Mouse (Mus musculus) embryonic facial prominence, embryonic 13.5 days (tissue): ENCODE measurements around the gene Rin3. TPM values are rescaled to one million over a fixed set of nuclear protein-coding genes. Genes with fewer than 3 reads are reported as not detected.

Experiments
- ATAC-seq: fragments of 200-750 bp; cut with Nextera tagmentation; 2 replicates; pipeline ENCODE4 v1.8.0; 2017; ENCODE audit warnings: low read depth; ENCODE audit not compliant: insufficient number of reproducible peaks, insufficient read depth, low FRiP score, low TSS enrichment
- H3K27ac ChIP-seq: fragments of 300-500 bp; sonication (generic); 2 replicates; pipeline ENCODE4 v1.5.1; 2015; ENCODE audit warnings: moderate library complexity, mild to moderate bottlenecking, inconsistent platforms
- H3K27me3 ChIP-seq: fragments of 300-500 bp; sonication (generic); 2 replicates; pipeline ENCODE4 v1.6.1; 2015; ENCODE audit warnings: mild to moderate bottlenecking, inconsistent platforms
- H3K36me3 ChIP-seq: fragments of 300-500 bp; sonication (generic); 2 replicates; pipeline ENCODE4 v1.6.1; 2015; ENCODE audit warnings: mild to moderate bottlenecking, inconsistent platforms
- H3K4me1 ChIP-seq: fragments of 300-500 bp; sonication (generic); 2 replicates; pipeline ENCODE4 v1.6.1; 2015; ENCODE audit warnings: inconsistent platforms
- H3K4me2 ChIP-seq: fragments of 300-500 bp; sonication (generic); 2 replicates; pipeline ENCODE4 v1.6.1; 2015; ENCODE audit warnings: moderate library complexity, mild to moderate bottlenecking, inconsistent platforms
- H3K4me3 ChIP-seq: fragments of 300-500 bp; sonication (generic); 2 replicates; pipeline ENCODE4 v1.5.1; 2015; ENCODE audit warnings: mild to moderate bottlenecking, inconsistent platforms
- H3K9ac ChIP-seq: fragments of 300-500 bp; sonication (generic); 2 replicates; pipeline ENCODE4 v1.6.1; 2015; ENCODE audit warnings: mild to moderate bottlenecking, inconsistent platforms
- H3K9me3 ChIP-seq: fragments of 300-500 bp; sonication (generic); 2 replicates; pipeline ENCODE4 v1.6.1; 2016; ENCODE audit warnings: inconsistent platforms
- WGBS: fragments of 180-500 bp; shearing (Covaris S2); methylation state at CpG from one replicate; pipeline ENCODE4 v1.1.7; 2015; ENCODE audit warnings: mixed read lengths; 5-methylcytosine and 5-hydroxymethylcytosine counted together
- polyA plus RNA-seq: library from polyadenylated mRNA; unstranded; fragments of >200 nt; fragmentation: Nextera tagmentation; extraction: Ambion mirVana; gene quantifications from 2 replicates; pipeline ENCODE4 v1.2.1, GENCODE M21; 2015

The Rin3 gene
- polyA plus RNA-seq, 1 experiment from 2014 or later = 6.1 TPM

DNA sequence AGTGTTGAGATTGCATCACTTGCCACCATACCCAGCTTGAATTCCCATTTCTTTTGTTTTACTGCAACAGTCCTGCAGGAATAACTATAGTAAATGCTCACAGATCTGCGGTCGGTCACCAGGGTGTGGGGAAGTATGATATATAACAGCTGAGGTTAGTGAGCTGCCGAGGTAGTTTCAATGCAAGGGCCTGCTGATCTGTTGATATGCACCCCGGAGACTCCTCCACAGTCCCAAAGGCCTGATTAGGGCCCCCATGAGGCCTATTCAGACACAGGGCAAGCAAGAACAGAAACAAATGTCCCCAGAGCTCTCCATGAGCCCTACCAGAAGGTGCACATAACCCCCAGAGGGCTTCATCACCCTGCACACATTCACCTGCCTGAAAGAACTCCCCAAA lies 147.4 kb downstream of the Rin3 start:
- no peak overlapping the region for H3K4me3 ChIP-seq
- H3K9me3 ChIP-seq = no peaks in the 10 kb centered on the region
- no peaks in the 10 kb centered on the region for H3K27me3 ChIP-seq
- 88% methylated on average over 4 of the region's 4 CpGs for WGBS
- peaks cover 6% of the 10 kb centered on the region for H3K4me1 ChIP-seq
- no peak for ATAC-seq
- H3K4me2 ChIP-seq = no peak overlapping the region
- peaks cover 5% of the 10 kb centered on the region for H3K36me3 ChIP-seq
- H3K27ac ChIP-seq = no peak overlapping the region
- no peak overlapping the region for H3K9ac ChIP-seq

DNA sequence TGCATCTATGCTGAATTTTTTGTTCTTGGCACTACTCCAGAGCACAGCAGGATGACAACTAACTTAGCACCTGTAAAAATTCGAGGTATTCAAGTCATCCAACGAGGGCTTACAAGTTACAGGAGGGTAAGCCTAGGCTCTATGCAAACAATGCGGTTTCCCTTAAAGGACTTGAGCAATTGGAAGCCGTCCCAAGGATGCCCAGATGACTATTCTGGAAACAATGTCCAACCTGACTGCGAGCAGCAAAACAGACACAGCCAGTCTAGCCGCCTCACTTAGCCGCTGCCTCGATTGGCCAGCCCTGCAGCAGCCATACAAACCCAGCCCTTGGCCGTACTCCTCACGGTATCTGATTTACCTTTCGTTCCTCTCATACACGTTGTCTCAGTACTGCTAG lies 149.4 kb downstream of the Rin3 start:
- no peaks in the 10 kb centered on the region for H3K36me3 ChIP-seq
- WGBS = 77% methylated on average over 12 of the region's 12 CpGs

DNA sequence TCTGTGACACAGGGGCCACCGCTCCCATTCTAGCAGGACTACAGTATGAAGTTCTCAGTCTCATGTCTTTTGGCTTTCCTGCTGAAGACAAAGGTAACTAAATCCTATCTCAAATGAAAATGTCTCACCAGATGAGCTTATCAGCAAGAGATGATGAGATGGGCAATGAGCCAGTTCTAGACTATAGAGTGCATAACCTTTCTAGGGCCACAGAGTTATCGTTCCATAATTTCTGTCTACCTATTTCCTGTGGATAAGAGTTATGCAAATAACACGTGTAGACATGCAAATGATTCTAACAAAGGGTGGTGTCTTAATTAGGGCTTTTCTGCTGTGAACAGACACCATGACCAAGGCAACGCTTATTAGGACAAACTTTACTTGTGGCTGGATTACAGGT lies 151.3 kb downstream of the Rin3 start:
- H3K4me2 ChIP-seq = no peak overlapping the region
- peaks cover 18% of the 10 kb centered on the region for H3K4me1 ChIP-seq
- no peak overlapping the region for H3K27ac ChIP-seq
- no peak overlapping the region for H3K9ac ChIP-seq
- no peaks in the 10 kb centered on the region for H3K36me3 ChIP-seq
- H3K4me3 ChIP-seq = no peak overlapping the region
- no peak for ATAC-seq
- 87% methylated on average over 4 of the region's 4 CpGs for WGBS
- H3K9me3 ChIP-seq = no peaks in the 10 kb centered on the region
- H3K27me3 ChIP-seq = no peaks in the 10 kb centered on the region

More for the DNA sequence above, 149.4 kb downstream of the Rin3 start:
- H3K4me2 ChIP-seq = no peak overlapping the region
- H3K9me3 ChIP-seq = no peaks in the 10 kb centered on the region
- no peak overlapping the region for H3K27ac ChIP-seq
- H3K27me3 ChIP-seq = no peaks in the 10 kb centered on the region
- no peak for ATAC-seq
- peaks cover 5% of the 10 kb centered on the region for H3K4me1 ChIP-seq
- H3K4me3 ChIP-seq = no peak overlapping the region
- no peak overlapping the region for H3K9ac ChIP-seq

DNA sequence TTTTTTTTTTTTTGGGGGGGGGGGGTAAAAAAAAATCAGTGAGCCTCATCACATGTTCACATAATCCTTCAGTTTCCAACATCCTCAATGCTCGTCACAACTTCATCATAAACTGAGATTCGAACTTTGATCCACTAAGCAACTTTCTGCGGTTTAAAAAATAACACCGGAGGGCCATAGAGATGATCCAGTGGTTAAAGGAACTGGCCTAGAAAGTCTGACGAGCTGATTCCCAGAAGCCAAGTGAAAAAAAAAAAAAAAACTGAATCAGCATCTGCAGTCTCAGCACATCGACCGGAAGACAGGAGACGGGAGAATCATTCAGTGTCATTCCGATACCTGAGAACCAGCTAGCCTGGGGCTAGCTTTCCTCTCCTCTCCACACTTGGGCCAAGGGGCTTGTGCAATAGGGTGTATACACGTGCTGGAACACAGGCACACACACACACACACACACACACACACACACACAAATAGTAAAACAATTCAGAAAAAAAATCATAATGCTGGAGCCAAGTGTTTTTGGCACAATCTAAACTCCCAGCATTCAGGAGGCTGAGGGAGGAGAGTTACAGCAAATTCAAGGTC lies 154.2 kb downstream of the Rin3 start:
- no peaks in the 10 kb centered on the region for H3K36me3 ChIP-seq
- H3K4me2 ChIP-seq = peak overlapping the region; percentile 20; the same call in 1 of the 2 replicates
- 53% methylated on average over 10 of the region's 10 CpGs for WGBS
- no peaks in the 10 kb centered on the region for H3K9me3 ChIP-seq
- ATAC-seq = no peak
- H3K4me1 ChIP-seq = peaks cover 19% of the 10 kb centered on the region
- no peaks in the 10 kb centered on the region for H3K27me3 ChIP-seq
- no peak overlapping the region; the same call in 1 of the 2 replicates for H3K27ac ChIP-seq
- no peak overlapping the region for H3K4me3 ChIP-seq
- no peak overlapping the region for H3K9ac ChIP-seq

DNA sequence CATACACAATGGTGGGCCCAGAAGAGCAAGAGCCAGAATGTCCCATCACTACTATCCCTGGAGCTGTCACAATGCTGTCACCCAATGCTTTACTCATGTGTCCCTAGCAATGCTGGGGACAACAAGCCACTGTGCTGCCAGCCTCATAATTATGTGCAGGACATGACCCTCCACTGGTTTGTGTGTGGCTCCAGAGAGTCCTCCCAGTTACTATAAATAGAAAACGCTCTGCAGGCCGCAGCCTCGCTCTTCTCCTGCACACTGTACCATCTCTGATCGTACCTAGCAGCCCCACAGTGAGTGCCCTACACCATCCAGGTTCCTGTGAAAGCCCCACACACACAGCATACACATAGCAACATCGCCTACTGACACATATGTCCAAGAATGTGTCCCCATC lies 155.1 kb downstream of the Rin3 start:
- Histone ChIP-seq H3K4me2 (peak overlapping the region; percentile 74), H3K9ac (no peak overlapping the region), H3K9me3 (no peaks in the 10 kb centered on the region), H3K36me3 (no peaks in the 10 kb centered on the region), H3K4me3 (peak overlapping the region; percentile 65), H3K27me3 (no peaks in the 10 kb centered on the region), H3K4me1 (peaks cover 18% of the 10 kb centered on the region), H3K27ac (no peak overlapping the region)
- no peak for ATAC-seq
- WGBS = 76% methylated on average over 5 of the region's 5 CpGs

DNA sequence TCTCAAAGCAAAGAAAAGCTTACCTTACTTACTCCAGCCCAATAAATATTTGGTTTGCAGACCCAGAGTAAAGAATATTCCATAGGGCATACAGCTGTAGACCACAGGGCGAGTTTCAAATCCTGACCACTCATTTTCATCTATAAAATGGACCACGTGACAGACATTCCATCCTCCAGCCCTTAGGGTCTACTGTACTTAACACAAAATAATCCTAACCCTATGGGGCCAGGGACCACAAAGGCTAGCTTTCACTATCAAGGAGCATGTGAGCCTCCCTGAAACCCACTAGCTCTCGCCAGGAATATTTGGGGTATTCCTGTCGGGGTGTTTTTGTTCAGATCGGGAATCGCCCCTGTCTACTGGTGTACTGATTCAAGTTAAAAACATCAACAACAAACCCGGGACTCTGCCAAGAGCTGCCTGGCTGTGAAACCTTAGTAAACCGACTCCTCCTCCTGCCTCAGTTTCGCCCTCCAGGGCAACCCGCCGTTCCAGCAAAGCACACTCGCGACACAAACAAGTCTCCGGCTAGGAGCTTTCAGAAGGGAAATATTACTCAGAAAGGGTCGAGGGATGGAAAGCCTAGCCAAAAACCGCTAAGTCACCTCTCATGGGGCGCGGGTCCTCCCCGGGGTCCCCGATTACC lies 156.3 kb downstream of the Rin3 start:
- peak overlapping the region; percentile 65 for H3K4me3 ChIP-seq
- H3K9me3 ChIP-seq = no peaks in the 10 kb centered on the region
- 2% methylated on average over 20 of the region's 20 CpGs for WGBS

DNA sequence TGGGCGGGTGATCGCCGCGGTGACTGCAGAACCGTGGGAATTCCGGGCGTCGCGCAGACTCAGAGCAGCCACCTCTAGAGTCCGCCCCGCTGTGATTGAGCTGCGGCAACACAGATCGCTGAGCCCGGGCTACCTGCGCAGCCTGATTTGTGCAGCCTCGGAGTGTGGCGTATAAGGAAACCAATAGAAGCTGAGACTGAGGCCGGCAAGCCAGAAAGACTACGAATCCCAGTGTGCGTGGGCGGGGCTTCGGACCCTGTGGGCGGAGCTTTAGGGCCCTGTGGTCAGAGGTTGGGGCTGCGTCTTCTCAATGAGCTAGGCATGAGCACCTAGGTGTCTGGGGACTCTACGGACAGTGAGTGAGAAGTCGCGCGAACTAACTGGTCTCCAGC lies 156.8 kb downstream of the Rin3 start, which contains the start of gene Lgmn:
Gene Lgmn (minus strand): TSS at position 182 of the 392 bp plus-strand sequence.
- Histone ChIP-seq H3K9me3 (no peaks in the 10 kb centered on the region), H3K4me1 (peaks cover 18% of the 10 kb centered on the region), H3K27ac (peak within 1 kb of the TSS; percentile 51; the same call in 1 of the 2 replicates), H3K9ac (peak within 1 kb of the TSS; percentile 77), H3K4me2 (peak within 1 kb of the TSS; percentile 74), H3K36me3 (no peaks in the 10 kb centered on the region), H3K27me3 (no peaks in the 10 kb centered on the region), H3K4me3 (peak within 1 kb of the TSS; percentile 65)
- WGBS = under 1% methylated on average over 28 of the region's 28 CpGs
- ATAC-seq = peak; percentile 99

More for the DNA sequence above, 156.3 kb downstream of the Rin3 start:
- Histone ChIP-seq H3K27ac (peak overlapping the region; percentile 51; the same call in 1 of the 2 replicates), H3K4me2 (peak overlapping the region; percentile 74), H3K36me3 (no peaks in the 10 kb centered on the region), H3K27me3 (no peaks in the 10 kb centered on the region), H3K4me1 (peaks cover 18% of the 10 kb centered on the region), H3K9ac (peak overlapping the region; percentile 77)
- ATAC-seq = 0 out of 2 replicates have a peak, but pooled peaks have one; percentile 20

Other genes with a start within 250 kb of the Rin3 start
- gene Slc24a4, start 154.3 kb upstream of the Rin3 start, polyA plus RNA-seq = 0.39 and 0.76 TPM in 2 replicates
- 76.9 and 81.4 TPM in 2 replicates for gene Lgmn, start 156.8 kb downstream of the Rin3 start, polyA plus RNA-seq
- gene Golga5, start 186.1 kb downstream of the Rin3 start, polyA plus RNA-seq = 40.3 and 41.3 TPM in 2 replicates